Mouse (Mus musculus): Measurements from ENCODE around the gene Arhgap4. TPM values are rescaled to one million over a fixed set of nuclear protein-coding genes. Genes with fewer than 3 reads are reported as not detected.

Arhgap4 gene
- polyA plus RNA-seq, 1 experiment from 2014 or later, result 2.7 TPM

DNA sequence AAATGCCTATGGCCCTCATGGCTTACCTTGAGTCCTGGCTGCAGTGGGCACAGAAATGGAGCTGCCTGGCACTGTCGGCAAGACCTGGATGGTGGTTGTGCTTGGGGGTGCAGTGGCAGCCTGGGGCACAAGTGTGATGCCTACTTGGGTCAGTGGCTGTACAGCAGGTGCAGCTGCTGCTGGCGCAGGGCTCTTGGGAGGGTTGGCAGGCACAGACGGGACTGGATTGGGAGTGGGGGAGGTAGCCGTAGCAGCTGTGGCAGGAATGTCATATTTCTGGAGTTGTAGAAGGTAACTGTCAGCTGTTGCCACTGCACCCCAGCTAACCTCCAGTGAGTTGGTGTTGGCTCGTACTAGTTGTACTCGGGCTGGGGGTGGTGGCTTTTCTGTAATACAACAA, 33.3 kb upstream of the Arhgap4 start:
- 92% methylated on average over 6 of the region's 6 CpGs for WGBS
- Histone ChIP-seq H3K9ac (ENCODE audit: low read depth, low read length) (no peak overlapping the region), H3K4me2 (ENCODE audit: low read length) (no peak overlapping the region), H3K4me1 (ENCODE audit: control insufficient read depth, insufficient read depth, low read depth, low read length) (no peaks in the 10 kb centered on the region), H3K9me3 (ENCODE audit: control insufficient read depth, low read length) (no peaks in the 10 kb centered on the region), H3K4me3 (ENCODE audit: low read length) (no peak overlapping the region), H3K27me3 (replicated peaks; ENCODE audit: control insufficient read depth, insufficient read depth, low read length) (no peaks in the 10 kb centered on the region), H3K27ac (ENCODE audit: low read depth, low read length) (no peak overlapping the region), H3K36me3 (ENCODE audit: control insufficient read depth, insufficient read depth, low read length) (peaks cover 35% of the 10 kb centered on the region)
- no peak for ATAC-seq

DNA sequence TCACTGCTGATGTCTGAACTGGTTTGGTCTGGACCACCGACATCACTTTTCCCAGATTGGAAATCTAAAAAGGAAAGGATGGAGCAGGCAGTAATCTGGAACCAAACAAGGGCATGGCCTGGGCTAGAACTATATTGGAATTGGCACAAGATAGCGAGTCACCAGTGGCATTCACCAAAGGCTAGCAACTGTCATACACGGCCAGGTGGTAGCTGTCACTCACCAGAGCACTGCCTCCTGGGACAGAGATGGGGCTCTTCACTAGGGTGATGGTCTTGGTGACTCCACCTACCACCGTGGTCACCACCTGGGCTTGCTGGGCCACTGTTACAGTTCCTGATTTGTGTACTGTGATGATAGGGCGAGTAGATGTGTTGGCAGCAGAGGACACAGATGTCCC, 30.9 kb upstream of the Arhgap4 start:
- ATAC-seq, result no peak
- Histone ChIP-seq H3K4me1 (ENCODE audit: control insufficient read depth, insufficient read depth, low read depth, low read length) (no peaks in the 10 kb centered on the region), H3K9ac (ENCODE audit: low read depth, low read length) (no peak overlapping the region), H3K27ac (ENCODE audit: low read depth, low read length) (no peak overlapping the region), H3K4me3 (ENCODE audit: low read length) (no peak overlapping the region), H3K4me2 (ENCODE audit: low read length) (no peak overlapping the region), H3K36me3 (ENCODE audit: control insufficient read depth, insufficient read depth, low read length) (peaks cover 41% of the 10 kb centered on the region), H3K27me3 (replicated peaks; ENCODE audit: control insufficient read depth, insufficient read depth, low read length) (no peaks in the 10 kb centered on the region), H3K9me3 (ENCODE audit: control insufficient read depth, low read length) (no peaks in the 10 kb centered on the region)
- 90% methylated on average over 5 of the region's 5 CpGs for WGBS

DNA sequence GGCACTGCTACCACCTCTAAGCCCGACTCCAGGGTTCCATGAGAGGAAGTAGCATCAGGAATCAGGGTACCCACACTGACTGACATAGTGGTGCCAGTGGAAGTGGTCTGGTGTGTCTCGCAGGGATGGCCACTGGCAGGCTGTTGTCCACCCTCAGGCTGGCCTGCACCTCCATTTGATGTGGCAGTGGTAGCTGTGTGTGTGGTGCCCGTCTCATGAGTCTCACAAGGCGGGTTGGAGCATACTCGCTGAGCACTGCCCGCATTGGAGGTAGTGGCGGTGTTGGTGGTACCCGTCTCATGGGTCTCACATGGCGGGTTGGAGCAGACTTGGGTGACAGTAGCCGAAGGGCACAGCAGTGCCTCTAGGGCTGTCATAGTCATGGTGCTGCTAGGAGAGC, 27.7 kb upstream of the Arhgap4 start:
- peaks cover 40% of the 10 kb centered on the region for H3K36me3 ChIP-seq (ENCODE audit: control insufficient read depth, insufficient read depth, low read length)
- H3K9ac ChIP-seq (ENCODE audit: low read depth, low read length), result no peak overlapping the region
- no peak overlapping the region for H3K4me3 ChIP-seq (ENCODE audit: low read length)
- WGBS, result 83% methylated on average over 9 of the region's 10 CpGs
- H3K4me2 ChIP-seq (ENCODE audit: low read length), result no peak overlapping the region
- no peaks in the 10 kb centered on the region for H3K9me3 ChIP-seq (ENCODE audit: control insufficient read depth, low read length)
- no peaks in the 10 kb centered on the region for H3K4me1 ChIP-seq (ENCODE audit: control insufficient read depth, insufficient read depth, low read depth, low read length)
- ATAC-seq, result no peak
- no peak overlapping the region for H3K27ac ChIP-seq (ENCODE audit: low read depth, low read length)
- no peaks in the 10 kb centered on the region for H3K27me3 ChIP-seq (replicated peaks; ENCODE audit: control insufficient read depth, insufficient read depth, low read length)

DNA sequence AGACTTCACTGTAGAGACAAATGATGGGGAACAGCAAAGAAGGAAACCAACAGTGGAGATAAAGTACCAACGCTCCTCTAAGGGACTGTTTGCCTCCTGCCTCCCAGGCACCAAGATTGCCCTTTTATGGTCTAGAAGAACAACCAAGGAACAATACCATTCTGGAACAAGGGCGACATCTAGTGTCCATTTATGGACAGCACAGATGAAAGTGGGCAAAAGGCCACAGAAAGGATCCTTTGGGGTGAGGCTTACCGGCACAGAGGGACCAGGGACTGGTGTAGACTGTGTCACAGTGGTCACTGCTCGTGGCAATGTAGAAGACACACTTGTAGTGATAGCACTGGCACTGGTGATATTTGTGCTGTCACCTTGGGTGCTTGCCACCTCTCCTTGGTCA, 27.0 kb upstream of the Arhgap4 start:
- H3K4me2 ChIP-seq (ENCODE audit: low read length), result no peak overlapping the region
- peak; percentile 46 for ATAC-seq
- H3K4me1 ChIP-seq (ENCODE audit: control insufficient read depth, insufficient read depth, low read depth, low read length), result no peaks in the 10 kb centered on the region
- H3K27ac ChIP-seq (ENCODE audit: low read depth, low read length), result no peak overlapping the region
- no peak overlapping the region for H3K4me3 ChIP-seq (ENCODE audit: low read length)
- no peaks in the 10 kb centered on the region for H3K9me3 ChIP-seq (ENCODE audit: control insufficient read depth, low read length)
- 12% methylated on average over 4 of the region's 4 CpGs for whole genome bisulfite sequencing
- no peak overlapping the region for H3K9ac ChIP-seq (ENCODE audit: low read depth, low read length)
- no peaks in the 10 kb centered on the region for H3K27me3 ChIP-seq (replicated peaks; ENCODE audit: control insufficient read depth, insufficient read depth, low read length)
- peaks cover 40% of the 10 kb centered on the region for H3K36me3 ChIP-seq (ENCODE audit: control insufficient read depth, insufficient read depth, low read length)

DNA sequence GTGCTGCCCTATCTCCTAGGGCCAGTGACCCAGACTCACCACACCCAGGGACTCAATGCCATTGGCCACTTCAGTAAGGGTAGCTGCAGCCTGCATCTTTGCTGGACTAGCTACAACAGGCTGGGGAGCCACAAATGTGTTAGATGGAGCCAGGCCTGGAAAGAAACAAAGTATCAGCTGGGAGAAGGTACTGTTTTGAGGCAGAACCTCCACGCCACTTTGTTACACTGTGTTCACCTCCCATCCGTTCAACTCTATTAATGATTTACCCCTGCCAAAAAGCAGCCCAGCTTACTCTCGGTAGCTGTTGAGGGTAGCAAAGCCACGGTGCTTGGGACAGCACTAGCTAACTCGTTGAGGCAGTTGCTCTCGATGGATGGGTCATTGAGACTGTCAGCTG, 25.2 kb upstream of the Arhgap4 start:
- Histone ChIP-seq H3K36me3 (ENCODE audit: control insufficient read depth, insufficient read depth, low read length) (peaks cover 37% of the 10 kb centered on the region), H3K4me2 (ENCODE audit: low read length) (no peak overlapping the region), H3K4me3 (ENCODE audit: low read length) (no peak overlapping the region), H3K9ac (ENCODE audit: low read depth, low read length) (no peak overlapping the region), H3K27me3 (replicated peaks; ENCODE audit: control insufficient read depth, insufficient read depth, low read length) (no peaks in the 10 kb centered on the region), H3K27ac (ENCODE audit: low read depth, low read length) (no peak overlapping the region), H3K9me3 (ENCODE audit: control insufficient read depth, low read length) (no peaks in the 10 kb centered on the region), H3K4me1 (ENCODE audit: control insufficient read depth, insufficient read depth, low read depth, low read length) (no peaks in the 10 kb centered on the region)
- WGBS, result 85% methylated on average over 6 of the region's 6 CpGs
- no peak for ATAC-seq

DNA sequence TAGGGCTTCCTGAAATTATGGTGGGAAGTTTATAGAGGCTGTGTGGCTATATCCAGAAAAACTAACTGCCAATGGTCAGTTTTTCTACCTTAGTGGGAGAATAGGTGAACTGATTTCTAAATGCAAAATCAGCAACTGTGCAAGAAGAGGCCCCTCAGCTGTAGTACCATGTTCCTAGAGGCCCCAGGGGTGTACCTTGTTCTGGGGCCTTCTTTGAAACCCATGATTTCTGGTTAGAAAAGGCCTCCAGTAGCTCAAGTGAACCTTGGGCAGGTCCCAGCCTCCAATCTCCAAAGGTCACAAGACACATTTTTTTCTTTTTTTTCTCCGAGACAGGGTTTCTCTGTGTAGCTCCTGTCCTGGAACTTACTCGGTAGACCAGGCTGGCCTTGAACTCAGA, 20.6 kb upstream of the Arhgap4 start:
- Histone ChIP-seq H3K4me1 (ENCODE audit: control insufficient read depth, insufficient read depth, low read depth, low read length) (no peaks in the 10 kb centered on the region), H3K4me3 (ENCODE audit: low read length) (no peak overlapping the region), H3K4me2 (ENCODE audit: low read length) (no peak overlapping the region), H3K9me3 (ENCODE audit: control insufficient read depth, low read length) (no peaks in the 10 kb centered on the region), H3K27me3 (replicated peaks; ENCODE audit: control insufficient read depth, insufficient read depth, low read length) (no peaks in the 10 kb centered on the region), H3K27ac (ENCODE audit: low read depth, low read length) (no peak overlapping the region), H3K9ac (ENCODE audit: low read depth, low read length) (no peak overlapping the region), H3K36me3 (ENCODE audit: control insufficient read depth, insufficient read depth, low read length) (peaks cover 10% of the 10 kb centered on the region)
- ATAC-seq, result no peak
- WGBS, result 84% methylated on average over 2 of the region's 2 CpGs

DNA sequence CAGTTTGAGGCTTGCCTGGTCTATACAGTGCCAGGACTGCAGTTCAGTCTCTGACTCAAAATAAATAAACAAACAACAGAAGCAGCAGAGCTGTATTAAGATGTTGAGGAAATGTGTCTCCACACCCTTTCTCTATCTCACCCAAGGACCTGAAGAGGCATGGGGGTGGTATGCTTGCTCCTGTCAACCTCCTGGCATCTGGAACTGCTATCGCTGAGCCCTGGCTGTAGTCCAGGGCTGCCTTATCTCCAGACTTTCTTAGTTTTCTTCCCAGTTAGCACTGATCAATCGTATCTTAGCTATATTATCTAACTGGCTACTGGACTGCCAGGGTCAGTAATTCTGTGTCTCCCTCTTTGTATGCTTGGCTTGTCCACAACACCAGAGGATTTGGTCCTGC, 20.2 kb upstream of the Arhgap4 start:
- ATAC-seq, result no peak

DNA sequence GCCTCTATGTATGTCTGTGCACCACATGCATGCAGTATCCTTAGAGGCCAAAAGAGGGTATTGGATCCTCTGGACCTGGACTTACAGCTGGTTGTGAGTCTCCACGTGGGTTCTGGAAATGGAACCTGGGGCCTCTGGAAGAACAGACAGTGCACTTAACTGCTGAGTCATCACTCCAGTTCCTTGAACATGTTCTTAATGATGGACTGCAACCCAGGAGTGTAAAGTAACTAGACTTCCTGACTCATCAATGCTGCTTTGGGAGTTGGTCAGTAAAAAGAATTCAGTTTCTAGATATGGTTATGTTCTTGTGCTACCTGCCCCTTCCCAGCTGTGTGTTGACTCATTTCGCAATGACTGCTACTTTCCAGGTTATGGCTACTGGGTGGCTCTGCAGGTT, 10.2 kb upstream of the Arhgap4 start:
- H3K36me3 ChIP-seq (ENCODE audit: control insufficient read depth, insufficient read depth, low read length), result no peaks in the 10 kb centered on the region
- H3K4me2 ChIP-seq (ENCODE audit: low read length), result no peak overlapping the region
- no peaks in the 10 kb centered on the region for H3K9me3 ChIP-seq (ENCODE audit: control insufficient read depth, low read length)
- no peak overlapping the region for H3K9ac ChIP-seq (ENCODE audit: low read depth, low read length)
- 74% methylated on average over 2 of the region's 2 CpGs for WGBS
- no peak overlapping the region for H3K27ac ChIP-seq (ENCODE audit: low read depth, low read length)
- ATAC-seq, result no peak
- H3K4me3 ChIP-seq (ENCODE audit: low read length), result no peak overlapping the region
- H3K27me3 ChIP-seq (replicated peaks; ENCODE audit: control insufficient read depth, insufficient read depth, low read length), result no peaks in the 10 kb centered on the region
- H3K4me1 ChIP-seq (ENCODE audit: control insufficient read depth, insufficient read depth, low read depth, low read length), result no peaks in the 10 kb centered on the region

More for the DNA sequence above, 20.2 kb upstream of the Arhgap4 start:
- H3K4me3 ChIP-seq (ENCODE audit: low read length), result no peak overlapping the region
- no peak overlapping the region for H3K9ac ChIP-seq (ENCODE audit: low read depth, low read length)
- peaks cover 10% of the 10 kb centered on the region for H3K36me3 ChIP-seq (ENCODE audit: control insufficient read depth, insufficient read depth, low read length)
- H3K9me3 ChIP-seq (ENCODE audit: control insufficient read depth, low read length), result no peaks in the 10 kb centered on the region
- H3K27me3 ChIP-seq (replicated peaks; ENCODE audit: control insufficient read depth, insufficient read depth, low read length), result no peaks in the 10 kb centered on the region
- H3K27ac ChIP-seq (ENCODE audit: low read depth, low read length), result no peak overlapping the region
- H3K4me1 ChIP-seq (ENCODE audit: control insufficient read depth, insufficient read depth, low read depth, low read length), result no peaks in the 10 kb centered on the region
- WGBS, result 82% methylated on average over 2 of the region's 2 CpGs
- no peak overlapping the region for H3K4me2 ChIP-seq (ENCODE audit: low read length)

DNA sequence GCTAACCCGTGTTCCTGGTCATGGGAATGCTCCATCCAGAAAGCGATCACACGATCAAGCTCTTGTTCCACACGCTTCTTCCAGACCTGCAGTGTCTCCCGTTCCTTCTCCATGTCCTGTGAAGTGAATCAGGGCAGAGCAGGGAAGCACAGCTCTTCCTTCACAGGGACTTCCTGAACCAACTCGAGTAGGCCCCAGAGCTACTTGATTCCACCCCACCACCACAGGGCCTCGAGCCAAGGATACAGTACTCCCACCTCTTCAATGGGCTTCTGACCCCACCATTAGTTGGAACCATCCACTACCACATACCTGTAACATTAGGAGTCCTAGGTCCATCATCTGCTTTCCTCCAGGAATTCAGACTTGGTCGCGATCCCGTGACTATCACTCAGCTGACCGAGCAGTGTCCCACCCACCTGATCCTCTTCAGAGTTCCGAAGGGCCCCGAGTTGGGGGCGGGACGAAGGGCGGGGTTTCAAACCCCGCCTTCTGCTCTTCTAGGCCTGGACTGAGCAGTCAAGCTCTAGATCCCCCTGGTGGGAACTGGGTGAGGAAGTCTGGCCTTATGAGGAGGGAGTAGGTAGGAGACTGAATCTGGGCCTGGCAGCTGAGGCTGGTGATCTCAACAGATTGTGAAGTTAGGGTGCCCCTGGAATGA, 8.9 kb upstream of the Arhgap4 start, which contains the start of gene Renbp:
Gene Renbp, minus strand, starts transcription at position 449 of the 661 bp plus-strand sequence.
- peak within 1 kb of the TSS; percentile 8; the same call in 1 of the 2 replicates for H3K4me3 ChIP-seq (ENCODE audit: low read length)
- no peaks in the 10 kb centered on the region for H3K4me1 ChIP-seq (ENCODE audit: control insufficient read depth, insufficient read depth, low read depth, low read length)
- no peak within 1 kb of the TSS for H3K9ac ChIP-seq (ENCODE audit: low read depth, low read length)
- no peaks in the 10 kb centered on the region for H3K27me3 ChIP-seq (replicated peaks; ENCODE audit: control insufficient read depth, insufficient read depth, low read length)
- peak; percentile 79 for ATAC-seq
- H3K27ac ChIP-seq (ENCODE audit: low read depth, low read length), result no peak within 1 kb of the TSS
- no peaks in the 10 kb centered on the region for H3K36me3 ChIP-seq (ENCODE audit: control insufficient read depth, insufficient read depth, low read length)
- WGBS, result 46% methylated on average over 17 of the region's 17 CpGs
- no peaks in the 10 kb centered on the region for H3K9me3 ChIP-seq (ENCODE audit: control insufficient read depth, low read length)
- H3K4me2 ChIP-seq (ENCODE audit: low read length), result peak within 1 kb of the TSS; percentile 23

DNA sequence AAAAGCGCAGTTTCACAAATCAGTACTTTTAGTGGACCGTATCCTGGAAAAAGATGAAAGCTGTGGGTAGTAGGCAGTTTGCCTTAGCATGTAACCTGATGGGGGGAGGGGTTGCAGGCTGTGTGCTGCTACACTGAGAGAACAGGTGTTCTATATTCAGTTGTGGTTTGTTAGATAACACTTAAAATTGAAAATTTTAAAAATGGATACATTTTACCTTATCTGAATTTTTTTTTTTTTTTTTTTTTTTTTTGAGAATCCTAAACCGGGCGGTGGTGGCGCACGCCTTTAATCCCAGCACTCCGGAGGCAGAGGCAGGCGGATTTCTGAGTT, 846 bp upstream of the Arhgap4 start:
- ATAC-seq, result no peak
- H3K9me3 ChIP-seq (ENCODE audit: control insufficient read depth, low read length), result no peaks in the 10 kb centered on the region
- H3K4me1 ChIP-seq (ENCODE audit: control insufficient read depth, insufficient read depth, low read depth, low read length), result no peaks in the 10 kb centered on the region
- no peaks in the 10 kb centered on the region for H3K27me3 ChIP-seq (replicated peaks; ENCODE audit: control insufficient read depth, insufficient read depth, low read length)
- no peaks in the 10 kb centered on the region for H3K36me3 ChIP-seq (ENCODE audit: control insufficient read depth, insufficient read depth, low read length)
- peak overlapping the region; percentile 60 for H3K4me3 ChIP-seq (ENCODE audit: low read length)
- peak overlapping the region; percentile 69; the same call in 1 of the 2 replicates for H3K9ac ChIP-seq (ENCODE audit: low read depth, low read length)
- 75% methylated on average over 8 of the region's 8 CpGs for WGBS
- H3K4me2 ChIP-seq (ENCODE audit: low read length), result peak overlapping the region; percentile 75
- peak overlapping the region; percentile 82 for H3K27ac ChIP-seq (ENCODE audit: low read depth, low read length)
